Mouse (Mus musculus) spleen, adult 10 weeks (tissue): ENCODE measurements around the gene Olfr1034. TPM values are rescaled to one million over a fixed set of nuclear protein-coding genes. Genes with fewer than 3 reads are reported as not detected.

ENCODE experiments used
- polyA plus RNA-seq: library from polyadenylated mRNA; stranded (reverse); fragments of 350-450 nt; fragmentation: Illumina TruSeq; extraction: RNeasy Lipid Tissue Mini Kit (QIAGEN cat#74804); gene quantifications from one replicate; pipeline ENCODE4 v1.2.3, GENCODE M21; 2015; ENCODE audit warnings: low replicate concordance; ENCODE audit not compliant: insufficient read depth

The Olfr1034 gene
- 0.54 TPM for polyA plus RNA-seq

GRCm38 (mm10) chr2:86045561-86045960 lies at the start of gene Olfr1034:
Olfr1034 (plus strand) TSS chr2:86045861.

GRCm38 (mm10) chr2:86005240-86005639 lies 40.4 kb upstream of the Olfr1034 start, which contains the start of gene Olfr1032:
Olfr1032 (plus strand) TSS chr2:86005540.

GRCm38 (mm10) chr2:86020406-86020805 lies 25.3 kb upstream of the Olfr1034 start, which contains the start of gene Olfr1033:
Olfr1033 (plus strand) TSS chr2:86020633.

GRCm38 (mm10) chr2:86073692-86074091 lies 28.0 kb downstream of the Olfr1034 start, which contains the start of gene Olfr1036:
Olfr1036 (plus strand) TSS chr2:86073992.

GRCm38 (mm10) chr2:86087285-86087684 lies 41.6 kb downstream of the Olfr1034 start, which contains the start of gene Olfr1037:
Olfr1037 (minus strand) TSS chr2:86087385.

Other genes with a start within 250 kb of the Olfr1034 start
- not detected for gene Olfr1016, start 243.3 kb upstream of the Olfr1034 start, polyA plus RNA-seq
- gene Olfr1018, start 227.4 kb upstream of the Olfr1034 start, polyA plus RNA-seq = not detected
- not detected for gene Olfr1019, start 200.4 kb upstream of the Olfr1034 start, polyA plus RNA-seq
- gene Olfr1020, start 198.8 kb upstream of the Olfr1034 start, polyA plus RNA-seq = not detected
- gene Olfr1022, start 177.3 kb upstream of the Olfr1034 start, polyA plus RNA-seq = not detected
- gene Olfr1023, start 160.2 kb upstream of the Olfr1034 start, polyA plus RNA-seq = not detected
- gene Olfr1024, start 140.8 kb upstream of the Olfr1034 start, polyA plus RNA-seq = not detected
- gene Olfr1025-ps1, start 130.7 kb upstream of the Olfr1034 start, polyA plus RNA-seq = not detected
- not detected for gene Olfr1026, start 124.3 kb upstream of the Olfr1034 start, polyA plus RNA-seq
- gene Olfr1028, start 95.4 kb upstream of the Olfr1034 start, polyA plus RNA-seq = not detected
- gene Olfr1029, start 72.0 kb upstream of the Olfr1034 start, polyA plus RNA-seq = not detected
- not detected for gene Olfr1030, start 66.6 kb upstream of the Olfr1034 start, polyA plus RNA-seq
- gene Olfr1031, start 55.6 kb upstream of the Olfr1034 start, polyA plus RNA-seq = not detected
- gene Olfr1032, start 40.3 kb upstream of the Olfr1034 start, polyA plus RNA-seq = not detected
- gene Olfr1033, start 25.2 kb upstream of the Olfr1034 start, polyA plus RNA-seq = 3.5 TPM
- not detected for gene Olfr1036, start 28.1 kb downstream of the Olfr1034 start, polyA plus RNA-seq
- gene Olfr1037, start 41.5 kb downstream of the Olfr1034 start, polyA plus RNA-seq = not detected
- gene Olfr1039, start 90.1 kb downstream of the Olfr1034 start, polyA plus RNA-seq = not detected
- gene Olfr1040, start 100.9 kb downstream of the Olfr1034 start, polyA plus RNA-seq = not detected
- not detected for gene Olfr1042, start 116.0 kb downstream of the Olfr1034 start, polyA plus RNA-seq
- not detected for gene Olfr1043, start 121.7 kb downstream of the Olfr1034 start, polyA plus RNA-seq
- gene Olfr1044, start 132.0 kb downstream of the Olfr1034 start, polyA plus RNA-seq = not detected
- gene Olfr52, start 139.8 kb downstream of the Olfr1034 start, polyA plus RNA-seq = not detected
- not detected for gene Olfr1045, start 157.1 kb downstream of the Olfr1034 start, polyA plus RNA-seq
- not detected for gene Olfr1046, start 173.5 kb downstream of the Olfr1034 start, polyA plus RNA-seq
- gene Olfr1047, start 185.5 kb downstream of the Olfr1034 start, polyA plus RNA-seq = not detected
- not detected for gene Olfr1048, start 194.4 kb downstream of the Olfr1034 start, polyA plus RNA-seq
- gene Olfr1049, start 212.5 kb downstream of the Olfr1034 start, polyA plus RNA-seq = not detected
- not detected for gene Olfr1051, start 233.2 kb downstream of the Olfr1034 start, polyA plus RNA-seq
- not detected for gene Olfr1052, start 246.6 kb downstream of the Olfr1034 start, polyA plus RNA-seq